Mouse (Mus musculus): Measurements from ENCODE around the gene Slmap.
"Not testable (repeated sequence)": the region's sequence is repeated elsewhere in the genome, so short reads cannot be mapped to it uniquely, and the experiment has no call there.

The Slmap gene

GRCm38 (mm10) chr14:26532752-26533151 is 2.0 kb downstream of the Slmap start:
- DNase-seq (ENCODE audit: low spot score) = no peak

- DNase-seq (ENCODE audit: low spot score) = no peak
Measured at GRCm38 (mm10) chr14:26531410-26532313, 3.1 kb downstream of the Slmap start.

GRCm38 (mm10) chr14:26530350-26530749 is 4.4 kb downstream of the Slmap start:
- DNase-seq (ENCODE audit: low spot score) = no peak

GRCm38 (mm10) chr14:26528296-26528695 is 6.4 kb downstream of the Slmap start:
- no peak for DNase-seq (ENCODE audit: low spot score)

- no peak for DNase-seq (ENCODE audit: low spot score)
Measured at GRCm38 (mm10) chr14:26525955-26526354, 8.8 kb downstream of the Slmap start.

GRCm38 (mm10) chr14:26523082-26523481 is 11.6 kb downstream of the Slmap start:
- DNase-seq (ENCODE audit: low spot score) = peak; percentile 39

- DNase-seq (ENCODE audit: low spot score) = no peak
Measured at GRCm38 (mm10) chr14:26519831-26520230, 14.9 kb downstream of the Slmap start.

GRCm38 (mm10) chr14:26517843-26518242 is 16.9 kb downstream of the Slmap start:
- DNase-seq (ENCODE audit: low spot score) = no peak

- not testable (repeated sequence) for DNase-seq (ENCODE audit: low spot score)
Measured at GRCm38 (mm10) chr14:26516232-26516631, 18.5 kb downstream of the Slmap start.

- no peak for DNase-seq (ENCODE audit: low spot score)
Measured at GRCm38 (mm10) chr14:26515802-26516201, 18.9 kb downstream of the Slmap start.

GRCm38 (mm10) chr14:26510545-26510944 is 24.2 kb downstream of the Slmap start:
- DNase-seq (ENCODE audit: low spot score) = no peak

- DNase-seq (ENCODE audit: low spot score) = no peak
Measured at GRCm38 (mm10) chr14:26508150-26508549, 26.6 kb downstream of the Slmap start.

- DNase-seq (ENCODE audit: low spot score) = no peak
Measured at GRCm38 (mm10) chr14:26507361-26507760, 27.4 kb downstream of the Slmap start.

GRCm38 (mm10) chr14:26504541-26504940 is 30.2 kb downstream of the Slmap start:
- no peak for DNase-seq (ENCODE audit: low spot score)

GRCm38 (mm10) chr14:26500136-26500933 is 34.4 kb downstream of the Slmap start:
- no peak for DNase-seq (ENCODE audit: low spot score)

GRCm38 (mm10) chr14:26495021-26495420 is 39.7 kb downstream of the Slmap start:
- DNase-seq (ENCODE audit: low spot score) = no peak

GRCm38 (mm10) chr14:26491150-26491549 is 43.6 kb downstream of the Slmap start:
- DNase-seq (ENCODE audit: low spot score) = peak; percentile 38

- no peak for DNase-seq (ENCODE audit: low spot score)
Measured at GRCm38 (mm10) chr14:26488329-26489020, 46.3 kb downstream of the Slmap start.

- peak; percentile 34 for DNase-seq (ENCODE audit: low spot score)
Measured at GRCm38 (mm10) chr14:26486416-26487198, 48.1 kb downstream of the Slmap start.

- DNase-seq (ENCODE audit: low spot score) = no peak
Measured at GRCm38 (mm10) chr14:26481457-26481856, 53.3 kb downstream of the Slmap start.

GRCm38 (mm10) chr14:26477738-26478137 is 57.0 kb downstream of the Slmap start:
- DNase-seq (ENCODE audit: low spot score) = no peak

- DNase-seq (ENCODE audit: low spot score) = no peak
Measured at GRCm38 (mm10) chr14:26476391-26476790, 58.3 kb downstream of the Slmap start.

All from left cerebral cortex, adult 11 months (tissue).